Mouse (Mus musculus): ENCODE results near the gene 4930455H04Rik.

Gene 4930455H04Rik

DNA sequence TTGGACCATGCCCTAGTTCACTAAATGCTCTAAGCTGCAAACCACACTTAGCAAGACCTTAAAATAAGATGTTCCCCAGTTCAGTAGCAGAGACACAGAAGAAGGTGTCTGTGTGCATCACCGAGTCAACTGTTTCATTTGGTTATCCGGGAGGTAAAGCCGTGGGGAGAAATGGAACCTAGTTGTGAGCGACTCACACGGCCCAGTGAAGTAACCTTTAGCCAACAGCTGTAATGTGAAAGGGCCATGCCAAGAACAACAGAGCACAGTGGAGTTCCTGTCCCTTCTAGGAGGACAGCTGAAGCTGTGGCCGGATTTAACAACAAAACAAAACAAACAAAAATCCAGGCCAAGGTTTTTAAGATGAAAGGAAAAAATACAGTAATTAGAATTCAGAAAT, 1.3 kb upstream of the 4930455H04Rik start:
- no peak for DNase-seq (ENCODE audit: low spot score)

DNA sequence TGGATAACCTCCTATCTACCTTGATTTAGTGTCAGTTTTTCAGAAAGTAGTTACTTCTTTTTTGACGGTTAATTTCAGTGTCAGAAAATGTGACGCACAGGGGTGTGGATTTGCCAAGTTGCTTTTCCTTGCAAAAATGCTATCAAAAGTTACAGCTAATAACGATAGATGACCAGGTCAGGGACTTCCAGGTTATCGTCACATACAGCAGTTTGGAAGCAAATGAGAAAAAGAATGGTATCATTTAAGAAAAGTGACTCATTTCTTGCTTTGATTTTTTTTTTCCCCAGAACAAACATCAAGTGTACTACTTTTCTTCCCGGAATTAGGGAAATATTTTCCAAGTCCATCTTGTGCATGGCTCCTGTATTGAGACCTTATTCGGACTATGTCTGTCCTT, 631 bp upstream of the 4930455H04Rik start:
- no peak for DNase-seq (ENCODE audit: low spot score)

DNA sequence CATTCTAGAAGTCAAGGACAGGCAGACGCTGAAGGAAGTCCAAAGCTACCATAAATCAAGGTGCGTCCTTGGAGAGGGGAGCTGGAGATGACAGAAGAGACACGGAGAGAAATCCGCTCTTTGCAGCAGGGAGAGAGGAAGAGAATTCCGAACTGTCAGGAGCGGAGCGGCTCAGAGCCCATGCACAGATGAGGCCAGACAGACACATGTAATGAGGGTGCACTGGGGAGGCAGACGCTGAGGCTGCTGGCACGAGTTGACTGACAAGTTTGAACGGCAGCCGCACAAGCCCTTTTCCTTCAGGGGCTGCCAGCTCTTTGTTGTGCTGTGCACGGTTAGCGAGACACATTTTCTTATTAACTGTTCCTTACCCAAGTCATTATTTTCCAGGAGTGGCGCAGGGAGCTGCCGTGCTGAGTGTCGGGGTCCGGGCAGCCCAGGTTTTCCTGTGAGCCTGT, 502 bp downstream of the 4930455H04Rik start, which contains the start of gene Palmd:
Palmd (minus strand) TSS at position 448 of the 458 bp plus-strand sequence.
- DNase-seq (ENCODE audit: low spot score), result peak; percentile 48

DNA sequence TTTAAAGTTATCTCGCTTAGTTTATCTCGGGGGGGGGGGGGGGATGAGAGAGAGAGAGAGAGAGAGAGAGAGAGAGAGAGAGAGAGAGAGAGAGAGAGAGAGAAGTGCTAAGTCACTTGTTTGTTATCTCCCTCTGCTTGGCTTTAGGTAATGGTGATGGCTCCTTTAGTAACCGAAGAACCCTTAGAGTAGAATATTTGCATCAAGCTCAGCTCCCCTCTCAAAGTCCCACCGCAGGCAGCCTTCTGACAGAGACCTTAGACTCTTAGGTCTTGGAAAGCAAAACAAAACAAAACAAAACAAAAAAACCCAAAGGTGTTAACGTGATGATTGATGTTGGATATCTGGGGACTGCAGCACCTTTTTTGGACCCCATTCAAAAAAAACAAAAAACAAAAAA, 936 bp downstream of the 4930455H04Rik start:
- no peak for DNase-seq (ENCODE audit: low spot score)

DNA sequence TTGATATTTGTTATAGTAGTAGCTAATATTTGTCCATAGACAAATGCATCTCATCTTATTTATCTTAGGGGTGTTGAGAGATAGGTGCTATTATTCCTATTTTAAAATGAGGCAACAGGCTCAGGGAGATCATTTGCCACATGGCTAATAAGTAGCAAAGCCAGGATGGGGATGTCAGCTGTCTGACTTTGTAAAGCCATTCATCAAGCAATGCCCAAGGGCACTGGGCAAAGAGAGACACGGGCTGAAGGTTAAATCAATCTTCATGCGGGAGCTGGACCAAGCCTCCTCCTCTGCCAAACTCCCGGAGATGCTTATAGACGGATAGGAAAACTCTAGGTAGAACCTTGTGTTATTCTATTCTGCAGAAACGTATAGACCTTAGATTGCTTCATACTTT, 1.7 kb downstream of the 4930455H04Rik start:
- DNase-seq (ENCODE audit: low spot score), result no peak

DNA sequence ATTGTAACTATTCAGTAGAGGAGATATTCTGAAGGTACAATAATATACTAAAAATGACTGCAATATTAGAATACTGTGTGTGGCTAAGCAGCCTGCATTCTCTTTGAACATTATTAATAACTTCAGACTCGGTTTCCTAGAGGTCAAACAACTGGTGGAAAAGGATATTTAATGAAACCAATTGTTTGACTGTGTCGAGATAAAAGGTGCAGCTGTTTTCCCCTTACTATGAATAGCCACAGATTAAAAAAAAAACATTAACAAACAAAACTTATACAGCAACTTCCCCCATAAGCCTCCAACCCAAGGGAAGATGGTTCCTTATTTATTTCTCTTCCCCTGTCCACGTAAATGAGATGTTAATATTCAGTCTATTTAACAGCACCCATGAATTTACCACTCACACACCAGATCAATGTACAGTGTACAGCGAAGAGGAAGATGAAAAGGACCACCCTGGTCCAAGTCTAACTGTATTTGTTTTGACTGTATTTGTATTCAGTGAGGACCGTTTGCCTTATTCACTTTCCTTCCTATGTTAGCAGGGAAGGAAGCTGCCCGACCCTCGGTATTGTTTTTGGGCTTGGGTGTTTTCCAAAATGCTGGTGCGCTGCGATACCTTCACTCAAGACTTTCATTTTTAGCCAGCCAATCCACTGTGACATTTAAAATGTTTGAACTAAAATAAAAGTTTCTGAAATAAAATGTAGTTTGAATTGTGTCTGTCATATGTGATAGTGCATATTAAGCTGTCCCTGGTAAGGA, 13.9 kb downstream of the 4930455H04Rik start:
- DNase-seq (ENCODE audit: low spot score), result no peak

DNA sequence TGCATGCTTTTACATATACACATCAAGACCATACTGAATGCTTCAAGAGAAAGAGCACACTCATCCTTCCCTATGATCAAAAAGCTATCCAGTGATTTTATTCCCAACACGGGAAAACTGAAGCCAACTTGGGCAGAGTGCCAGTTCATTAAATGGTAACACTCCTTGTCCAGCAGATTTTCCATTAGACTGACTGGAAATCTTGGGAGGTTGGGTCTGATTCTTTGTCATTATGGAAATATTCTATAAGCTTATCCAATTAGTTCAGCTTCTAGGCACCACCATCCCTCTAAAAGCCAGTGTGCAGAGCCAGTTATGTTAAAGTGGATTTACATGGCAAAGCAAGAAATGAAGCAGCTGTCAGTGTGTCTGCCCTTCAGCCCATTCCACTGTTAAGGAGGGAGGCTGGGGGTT, 17.0 kb downstream of the 4930455H04Rik start:
- DNase-seq (ENCODE audit: low spot score), result no peak

DNA sequence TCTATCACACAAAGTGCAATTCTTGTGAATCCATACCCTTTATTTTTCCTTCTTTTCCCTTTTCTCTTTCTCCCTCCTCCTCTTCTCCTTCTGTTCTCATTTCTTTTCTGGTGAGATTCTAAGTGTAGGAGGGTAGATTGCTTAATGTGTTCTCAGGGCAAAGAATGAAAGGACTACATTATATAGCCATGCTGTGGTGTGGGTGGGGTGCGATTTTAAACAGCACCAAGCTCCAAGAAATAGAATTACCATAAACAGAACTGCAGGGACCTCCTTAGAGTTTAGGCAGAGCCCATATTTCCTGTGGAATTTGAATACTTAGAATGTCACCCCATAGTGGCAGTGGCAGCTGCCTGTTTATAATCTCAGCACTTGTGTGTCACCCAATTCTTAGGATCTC, 17.7 kb downstream of the 4930455H04Rik start:
- no peak for DNase-seq (ENCODE audit: low spot score)

DNA sequence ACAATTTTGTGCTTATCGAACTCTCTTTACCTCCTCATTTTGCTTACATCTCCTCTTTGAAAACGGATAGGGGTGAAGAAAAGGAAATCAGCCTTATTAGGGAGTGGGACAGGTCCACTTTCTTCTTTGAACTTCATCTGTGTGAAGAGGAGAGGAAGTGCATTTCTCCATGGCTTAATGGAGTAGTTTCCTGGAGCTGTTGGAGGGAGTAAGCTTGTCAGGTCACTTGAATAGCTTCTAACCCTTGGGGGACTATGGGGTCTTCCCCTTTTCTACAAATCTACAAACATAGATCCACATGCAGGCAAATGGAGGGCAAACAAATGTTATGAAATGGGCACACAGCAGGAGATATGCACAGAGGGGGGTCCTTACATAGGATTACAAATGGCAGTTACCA, 18.4 kb downstream of the 4930455H04Rik start:
- DNase-seq (ENCODE audit: low spot score), result no peak

DNA sequence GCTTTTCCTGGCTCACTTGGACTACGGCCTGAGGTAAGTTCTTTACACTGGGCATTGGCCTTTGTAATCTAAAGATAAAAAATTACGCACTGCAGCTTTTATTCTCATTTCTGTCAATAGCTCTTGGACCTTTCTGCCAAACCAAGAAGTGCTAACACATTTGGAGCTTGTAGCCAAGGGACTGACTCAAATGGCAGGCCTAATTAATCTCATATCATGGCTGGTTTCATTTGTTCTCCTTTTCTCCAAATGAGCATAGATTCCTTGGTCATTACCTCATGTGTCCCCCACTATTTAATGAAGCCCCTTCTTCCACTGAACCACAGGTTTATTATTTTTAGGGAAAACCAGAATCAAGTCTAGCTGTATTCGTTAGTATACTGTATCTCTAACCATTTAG, 20.2 kb downstream of the 4930455H04Rik start:
- no peak for DNase-seq (ENCODE audit: low spot score)

DNA sequence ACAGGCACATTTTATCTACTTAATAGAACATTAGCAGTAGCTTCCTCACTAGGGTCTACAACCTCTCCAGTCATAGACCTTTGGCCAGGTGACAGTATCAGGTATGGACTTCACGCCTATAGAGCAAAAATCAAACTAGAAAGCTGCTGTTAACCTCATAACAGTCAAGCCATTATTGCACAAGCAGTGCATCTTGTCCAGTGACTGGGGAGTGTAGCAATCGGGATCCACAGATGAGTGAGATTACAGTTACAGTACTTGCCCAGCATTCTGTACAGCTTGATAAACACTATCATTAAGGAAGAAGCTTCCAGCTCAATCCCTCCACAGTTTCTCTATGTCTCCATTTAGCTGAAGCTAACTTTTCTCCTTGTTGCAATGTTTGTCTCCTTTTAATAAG, 23.1 kb downstream of the 4930455H04Rik start:
- DNase-seq (ENCODE audit: low spot score), result no peak

DNA sequence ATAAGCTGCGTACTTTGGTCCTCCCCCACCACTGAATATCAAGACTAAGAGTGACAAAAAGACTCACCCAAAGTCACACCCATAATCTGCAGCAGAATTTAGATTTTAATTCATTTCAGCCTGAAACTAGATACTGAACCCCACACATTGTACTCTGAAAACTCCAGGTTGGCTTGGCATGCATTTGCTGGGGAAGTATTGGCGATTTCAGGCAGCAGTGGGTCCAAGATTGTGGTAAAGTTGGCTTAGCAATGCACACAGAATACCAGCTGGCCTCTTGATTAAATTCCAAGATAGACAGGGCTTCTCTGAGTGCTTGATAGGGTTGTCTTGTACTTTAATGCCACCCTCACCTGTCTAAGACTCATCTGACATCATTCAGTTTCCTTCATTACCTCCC, 24.9 kb downstream of the 4930455H04Rik start:
- DNase-seq (ENCODE audit: low spot score), result no peak

DNA sequence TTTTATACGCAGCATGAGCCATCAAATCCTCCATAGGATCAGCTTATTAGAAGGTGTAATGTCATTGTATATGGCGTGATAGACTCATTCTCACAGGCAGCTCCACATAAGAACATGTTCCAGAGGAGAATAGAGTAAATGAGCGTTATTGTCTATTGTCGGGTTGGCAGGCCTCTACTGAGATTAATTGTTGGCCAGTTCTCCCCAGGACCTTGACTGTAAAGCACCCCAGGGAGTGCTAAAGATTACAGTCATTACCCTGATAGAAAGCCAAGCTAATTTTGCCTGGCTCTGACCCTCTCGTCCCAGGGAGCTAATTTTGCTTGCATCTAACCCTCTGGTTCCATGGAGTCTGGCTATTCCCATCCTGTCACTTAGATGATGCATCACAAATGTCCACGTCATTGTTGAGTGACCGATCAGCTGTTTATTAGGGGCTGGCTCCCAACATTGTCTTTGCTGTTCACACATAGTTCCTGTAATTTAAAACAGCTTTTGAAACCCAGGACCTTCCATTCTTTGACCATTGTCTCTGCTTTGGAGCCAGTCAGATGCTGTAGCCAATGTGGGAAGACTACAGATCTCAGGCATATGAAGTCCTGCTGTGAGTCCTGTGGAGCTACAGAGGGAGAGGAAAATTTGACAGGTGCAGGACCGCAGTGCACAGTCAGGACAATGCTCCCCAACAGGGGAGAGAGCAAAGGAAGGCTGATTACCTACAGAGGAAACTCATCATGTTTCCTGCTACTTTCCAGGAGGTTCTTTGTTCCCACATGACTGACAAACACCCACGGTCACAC, 33.8 kb downstream of the 4930455H04Rik start:
- DNase-seq (ENCODE audit: low spot score), result no peak

DNA sequence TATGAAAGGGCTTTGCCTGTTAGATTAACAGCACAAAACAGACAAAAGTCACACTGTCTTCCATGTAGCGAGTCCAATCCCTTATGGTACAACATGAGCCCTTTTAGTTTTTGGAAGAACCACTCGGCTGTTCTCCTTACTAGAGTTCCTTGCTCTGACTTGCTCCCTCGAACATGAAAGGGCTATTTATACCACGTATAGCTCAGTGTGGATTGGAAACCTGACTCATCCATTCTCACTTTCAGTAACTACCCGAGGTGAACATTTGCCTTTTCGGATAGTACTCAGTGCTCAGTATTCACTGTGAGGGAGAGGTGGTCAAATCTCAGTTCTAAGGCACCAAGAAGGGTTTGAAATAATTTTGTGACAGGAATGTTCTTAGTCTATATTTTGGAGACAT, 35.3 kb downstream of the 4930455H04Rik start:
- no peak for DNase-seq (ENCODE audit: low spot score)

DNA sequence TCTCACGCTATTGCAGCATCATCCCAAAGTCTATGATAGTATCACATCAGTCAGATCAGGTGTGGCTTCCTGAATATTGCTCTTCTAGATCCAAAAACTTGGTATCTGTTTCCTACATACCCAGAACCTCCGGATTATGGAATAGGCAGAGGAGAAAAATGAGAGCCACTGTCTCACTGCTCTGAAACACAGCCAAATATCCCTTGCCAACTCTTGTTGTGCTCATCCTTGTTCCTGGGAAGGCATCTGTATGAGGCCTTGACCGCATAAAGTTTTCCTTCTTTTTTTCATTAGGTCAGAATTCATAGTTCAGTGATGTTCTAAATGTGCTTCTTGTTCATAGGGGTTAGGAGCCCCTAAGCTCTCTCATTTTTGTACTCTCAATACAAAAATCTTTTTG, 38.6 kb downstream of the 4930455H04Rik start:
- DNase-seq (ENCODE audit: low spot score), result no peak

DNA sequence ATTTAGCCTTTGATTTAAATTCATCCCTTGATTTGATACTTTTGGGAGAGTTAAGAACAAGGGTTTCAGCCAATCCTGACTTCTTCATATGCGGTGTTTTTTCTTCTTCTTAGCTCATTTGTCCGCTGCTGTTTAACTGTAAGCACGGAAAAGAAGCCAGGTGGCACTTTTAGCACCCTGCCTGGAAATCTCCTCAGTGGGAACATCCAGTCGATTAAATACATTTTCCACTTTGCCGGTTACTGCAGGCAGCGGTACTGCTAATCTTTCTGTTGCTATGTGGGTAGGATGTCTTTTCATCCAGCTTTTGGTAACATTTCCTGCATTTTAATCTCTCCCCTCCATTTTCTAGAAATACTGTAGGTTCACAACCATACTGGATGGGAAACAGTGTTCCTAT, 39.3 kb downstream of the 4930455H04Rik start:
- no peak for DNase-seq (ENCODE audit: low spot score)

DNA sequence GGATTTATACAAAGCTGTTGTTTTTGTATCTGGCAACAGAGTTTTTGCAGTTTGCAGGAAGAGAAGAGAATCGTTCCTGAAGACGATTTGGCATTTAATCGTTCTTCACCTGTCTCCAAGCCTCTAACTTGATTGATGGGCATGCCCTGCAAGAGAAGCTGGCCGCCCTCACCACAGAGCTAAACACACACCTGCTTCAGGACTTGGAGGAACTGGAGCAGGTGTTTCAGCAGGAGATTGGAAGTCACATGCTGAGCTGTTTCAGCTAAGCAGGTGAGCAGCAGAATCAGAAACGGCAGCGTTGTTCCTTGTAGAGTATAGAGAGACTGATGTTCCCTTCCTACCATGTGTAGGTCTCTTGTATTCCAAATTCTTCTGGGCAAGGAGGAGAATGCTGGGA, 42.1 kb downstream of the 4930455H04Rik start:
- no peak for DNase-seq (ENCODE audit: low spot score)

DNA sequence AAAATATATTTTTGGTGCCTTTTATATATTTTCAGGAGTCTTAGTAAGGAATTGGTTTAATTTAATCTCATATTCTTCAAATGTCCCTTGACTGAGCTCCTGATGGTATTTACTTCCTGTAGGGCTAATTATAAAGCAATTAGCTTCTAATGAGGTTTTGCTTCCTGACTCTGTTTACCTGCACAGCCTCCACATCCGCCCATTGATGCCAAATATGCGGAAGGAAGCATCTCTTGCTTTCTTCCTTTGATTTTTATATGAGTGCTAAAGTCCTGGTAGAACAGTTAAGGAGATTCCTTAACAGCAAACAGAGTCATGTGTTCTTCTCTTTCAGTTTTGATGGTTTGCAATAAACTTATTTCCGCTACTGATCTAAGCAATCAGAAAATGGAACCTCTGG, 52.3 kb downstream of the 4930455H04Rik start:
- no peak for DNase-seq (ENCODE audit: low spot score)

DNA sequence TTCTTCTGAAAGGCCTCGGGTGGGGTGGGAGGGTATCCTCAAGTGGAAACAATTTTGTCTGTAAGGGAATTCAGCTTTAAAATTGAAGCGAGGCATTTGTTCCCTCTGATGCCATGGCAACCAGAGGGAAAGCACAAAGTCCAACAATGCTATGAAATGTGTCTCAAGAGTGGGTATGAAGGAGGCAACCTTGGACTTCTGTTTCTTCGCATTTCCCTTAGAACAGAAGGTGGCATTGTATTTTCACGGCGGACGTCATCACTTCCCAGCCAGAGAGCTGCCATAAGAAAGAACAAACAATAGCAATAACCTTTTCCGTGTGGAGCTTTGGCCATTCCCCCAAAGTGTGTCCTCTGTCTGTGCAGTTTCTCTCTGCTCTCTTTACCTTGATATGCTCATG, 53.8 kb downstream of the 4930455H04Rik start:
- no peak for DNase-seq (ENCODE audit: low spot score)

DNA sequence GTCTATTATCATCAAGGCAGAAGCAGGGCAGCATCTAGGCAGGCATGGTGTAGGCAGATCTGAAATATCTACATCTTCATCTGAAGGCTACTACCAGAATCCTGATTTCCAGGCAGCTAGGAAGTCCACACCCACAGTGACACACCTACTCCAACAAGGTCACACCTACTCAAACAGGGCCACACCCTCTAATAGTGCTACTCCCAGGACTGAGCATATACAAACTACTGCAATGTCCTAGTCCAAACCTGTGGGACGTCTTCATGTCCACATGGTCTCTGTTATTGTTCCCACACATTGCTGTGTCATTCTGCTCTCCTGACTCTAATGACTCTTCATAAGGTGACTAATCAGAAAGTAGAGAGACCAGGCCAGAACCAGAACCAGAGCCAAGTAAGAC, 56.0 kb downstream of the 4930455H04Rik start:
- no peak for DNase-seq (ENCODE audit: low spot score)

DNA sequence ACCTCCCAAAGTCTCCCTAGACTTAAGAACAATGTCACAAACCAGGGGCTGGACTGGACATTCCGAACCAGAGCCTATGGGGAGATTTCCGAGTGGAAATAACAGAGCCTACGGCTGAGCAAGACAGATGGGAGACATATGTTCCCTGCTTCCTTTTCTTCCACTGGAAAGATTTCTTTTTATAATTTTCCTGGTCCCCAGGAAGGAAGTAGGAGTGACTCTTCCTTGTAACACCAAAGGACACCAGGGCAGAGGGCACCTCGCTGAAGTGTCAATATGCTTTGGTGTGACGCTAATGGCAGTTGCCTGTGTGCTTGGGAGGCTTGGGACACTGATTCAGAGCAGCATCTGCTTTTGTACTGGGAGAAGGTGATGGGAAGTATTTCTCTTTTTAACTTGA, 56.5 kb downstream of the 4930455H04Rik start:
- no peak for DNase-seq (ENCODE audit: low spot score)

DNA sequence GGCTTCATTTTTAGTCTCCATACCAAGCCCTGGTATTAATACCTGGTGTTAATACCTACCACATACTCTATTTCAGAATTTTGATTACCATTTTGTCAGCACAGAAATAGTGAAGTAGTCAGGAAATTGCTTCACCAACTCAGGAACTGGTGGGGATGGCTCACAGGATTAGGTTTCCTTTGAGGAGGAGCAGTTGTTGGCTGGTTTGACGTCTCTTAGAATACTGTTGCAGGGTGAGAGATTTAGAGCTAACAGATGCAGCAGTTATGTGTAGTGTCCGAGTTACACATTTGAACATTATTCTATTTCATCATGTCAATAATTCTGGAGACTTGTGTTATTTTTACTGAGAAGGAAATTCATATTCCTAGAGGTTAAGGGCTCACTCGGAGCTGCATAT, 57.4 kb downstream of the 4930455H04Rik start:
- DNase-seq (ENCODE audit: low spot score), result no peak

All from testis, postnatal 10 days (tissue).